Mouse (Mus musculus) frontal cortex, postnatal 36 days (tissue): ENCODE data around the gene Btbd7.

ENCODE experiments used
- DNase-seq, 2 experiments: peaks; one replicate each; pipeline ENCODE4 v3.0.0; 2022; ENCODE audit warnings: low spot score in 2 of 2

The Btbd7 gene

GRCm38 (mm10) chr12:102878031-102878823 lies at the start of gene Btbd7:
Gene Btbd7, minus strand, starts transcription at chr12:102878471.
- peak; percentile 94 for DNase-seq

GRCm38 (mm10) chr12:102916073-102916472 lies 37.8 kb upstream of the Btbd7 start:
- no peak for DNase-seq

- no peak for DNase-seq
Measured at GRCm38 (mm10) chr12:102908191-102908590, 29.9 kb upstream of the Btbd7 start.

- DNase-seq, result no peak
Measured at GRCm38 (mm10) chr12:102899091-102899490, 20.8 kb upstream of the Btbd7 start, which contains the start of gene Cox8c. Gene Cox8c, plus strand, starts transcription at chr12:102899316.

- DNase-seq, result no peak
Measured at GRCm38 (mm10) chr12:102888568-102888967, 10.3 kb upstream of the Btbd7 start.

- DNase-seq, result no peak
Measured at GRCm38 (mm10) chr12:102887366-102887765, 9.1 kb upstream of the Btbd7 start.

- DNase-seq, result peak; percentile 50 to 73
Measured at GRCm38 (mm10) chr12:102885735-102886134, 7.5 kb upstream of the Btbd7 start.

GRCm38 (mm10) chr12:102878901-102879300 lies 630 bp upstream of the Btbd7 start:
- no peak for DNase-seq

GRCm38 (mm10) chr12:102877301-102878030 lies 805 bp downstream of the Btbd7 start:
- peak; percentile 39 to 41 for DNase-seq

- DNase-seq, result no peak
Measured at GRCm38 (mm10) chr12:102870527-102870926, 7.7 kb downstream of the Btbd7 start.

GRCm38 (mm10) chr12:102869802-102870201 lies 8.5 kb downstream of the Btbd7 start:
- DNase-seq, result no peak

- DNase-seq, result no peak
Measured at GRCm38 (mm10) chr12:102860806-102861205, 17.5 kb downstream of the Btbd7 start.

- DNase-seq, result no peak
Measured at GRCm38 (mm10) chr12:102838271-102838670, 40.0 kb downstream of the Btbd7 start.

GRCm38 (mm10) chr12:102832746-102833300 lies 45.4 kb downstream of the Btbd7 start:
- no peak for DNase-seq

- DNase-seq, result no peak
Measured at GRCm38 (mm10) chr12:102831888-102832287, 46.4 kb downstream of the Btbd7 start.

GRCm38 (mm10) chr12:102827119-102827518 lies 51.2 kb downstream of the Btbd7 start:
- DNase-seq, result no peak

GRCm38 (mm10) chr12:102826399-102826798 lies 51.9 kb downstream of the Btbd7 start:
- no peak for DNase-seq

- DNase-seq, result no peak
Measured at GRCm38 (mm10) chr12:102814858-102815257, 63.4 kb downstream of the Btbd7 start.

GRCm38 (mm10) chr12:102799528-102799927 lies 78.7 kb downstream of the Btbd7 start:
- DNase-seq, result no peak

- no peak for DNase-seq
Measured at GRCm38 (mm10) chr12:102787927-102788326, 90.3 kb downstream of the Btbd7 start.

GRCm38 (mm10) chr12:102785593-102785985 lies 92.7 kb downstream of the Btbd7 start:
- DNase-seq, result no peak

GRCm38 (mm10) chr12:102784899-102785592 lies 93.2 kb downstream of the Btbd7 start:
- DNase-seq, result no peak
